Mouse (Mus musculus): ENCODE results near the gene Pex11b.

DNA sequence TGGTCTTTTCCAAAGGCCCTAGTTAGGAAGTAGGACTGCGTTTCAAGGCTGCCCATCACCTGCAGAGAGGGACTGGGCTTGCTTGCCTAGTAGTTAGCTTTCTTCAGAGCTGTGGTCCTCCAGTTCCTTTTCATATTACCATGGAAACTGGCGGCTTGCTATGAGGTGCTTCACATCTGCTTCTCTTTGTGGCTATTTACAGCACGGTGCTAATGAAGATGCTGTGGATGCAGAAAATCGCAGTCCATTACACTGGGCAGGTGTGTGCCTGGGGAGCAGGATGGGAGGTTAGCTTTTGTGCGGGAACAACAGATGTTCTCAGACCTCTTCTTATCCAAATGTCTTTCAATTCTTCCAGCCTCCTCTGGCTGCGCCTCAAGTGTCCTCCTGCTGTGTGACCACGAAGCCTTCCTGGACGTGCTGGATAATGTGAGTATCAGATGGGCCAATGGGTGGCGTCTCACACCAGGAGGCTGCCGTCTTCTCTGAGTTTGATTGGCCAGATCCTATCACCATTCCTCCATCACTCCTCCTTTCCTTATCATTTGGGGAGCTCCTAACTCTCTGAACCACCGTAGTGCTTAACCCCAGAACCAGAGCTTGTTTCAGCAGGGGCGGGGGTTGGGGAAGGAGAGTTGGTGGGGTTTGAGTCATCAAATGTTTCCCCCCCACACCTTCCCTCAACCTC is 45.2 kb downstream of the Pex11b start:
- TF ChIP-seq CTCF (IDR thresholded peaks at IDR 0.05; ENCODE audit: low read depth), result no peak
- TF ChIP-seq EP300 (IDR thresholded peaks at IDR 0.05; ENCODE audit: low read depth), result no peak
